Comparison of ENCODE assay signal across 7 mouse cellular contexts in the genomic region with DNA sequence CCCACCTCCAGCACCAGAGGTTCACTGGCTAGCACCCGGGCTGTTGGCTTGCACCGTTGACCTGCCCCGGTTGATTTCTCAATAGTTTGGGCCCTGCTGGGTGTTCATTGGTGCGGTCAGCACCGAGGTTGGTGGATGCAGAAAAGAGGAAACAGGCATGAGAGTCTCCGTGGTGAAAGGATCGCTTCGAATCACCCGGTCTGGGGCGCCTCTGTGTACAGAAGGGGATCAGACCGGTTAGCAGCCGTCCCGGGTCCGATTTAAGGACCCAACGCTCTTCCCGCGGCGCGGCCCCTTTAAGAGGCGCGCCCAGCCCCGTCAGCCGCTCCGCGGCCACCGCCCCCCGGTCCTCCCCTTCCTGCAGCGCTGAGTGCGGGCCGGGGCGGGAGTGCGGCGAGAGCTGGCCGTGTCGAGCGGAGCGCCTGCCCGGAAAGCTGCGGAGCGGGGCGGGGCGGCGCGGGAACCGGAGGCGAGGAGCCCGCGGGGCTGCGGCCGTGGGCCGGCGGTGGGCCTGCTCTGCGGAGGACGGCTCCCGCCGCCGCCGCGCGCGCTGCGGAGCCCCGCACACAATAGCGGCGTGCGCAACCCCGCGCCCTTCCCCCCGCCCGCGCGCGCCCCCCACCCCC. TPM values are rescaled to one million over a fixed set of nuclear protein-coding genes. Genes with fewer than 3 reads are reported as not detected.
DNase-seq lines count a peak whose midpoint lies in the region; ATAC-seq and TF ChIP-seq lines count a peak whose summit lies in the region.

A gene (plus strand): TSS at position 376 of the 626 bp plus-strand sequence.

- WGBS in intestine, postnatal 0 days, result 1% methylated on average over 38 of the region's 73 CpGs
- under 1% methylated on average over 29 of the region's 73 CpGs for WGBS in limb, embryonic 13.5 days
- under 1% methylated on average over 60 of the region's 73 CpGs for WGBS in midbrain, embryonic 15.5 days

- H3K27me3 ChIP-seq in intestine, postnatal 0 days (replicated peaks; ENCODE audit: control insufficient read depth, insufficient read depth, low read length), result no peaks in the 10 kb centered on the region
- H3K27me3 ChIP-seq in limb, embryonic 13.5 days, result no peaks in the 10 kb centered on the region
- no peaks in the 10 kb centered on the region for H3K27me3 ChIP-seq in midbrain, embryonic 15.5 days (replicated peaks)

- H3K27ac ChIP-seq in cortical plate, adult 2 months (ENCODE audit: insufficient read depth, low read length), result peak within 1 kb of the TSS; percentile 7; the same call in 1 of the 2 replicates
- peak within 1 kb of the TSS; percentile 21; the same call in 1 of the 2 replicates for H3K27ac ChIP-seq in intestine, postnatal 0 days (ENCODE audit: low read depth, low read length)
- peak within 1 kb of the TSS; percentile 58; the same call in 1 of the 2 replicates for H3K27ac ChIP-seq in limb, embryonic 13.5 days
- H3K27ac ChIP-seq in midbrain, embryonic 15.5 days, result peak within 1 kb of the TSS; percentile 94

- H3K36me3 ChIP-seq in intestine, postnatal 0 days (ENCODE audit: control insufficient read depth, insufficient read depth), result no peaks in the 10 kb centered on the region
- peaks cover 12% of the 10 kb centered on the region for H3K36me3 ChIP-seq in limb, embryonic 13.5 days
- no peaks in the 10 kb centered on the region for H3K36me3 ChIP-seq in midbrain, embryonic 15.5 days (replicated peaks)

- peak within 1 kb of the TSS; percentile 73 for H3K4me3 ChIP-seq in cortical plate, adult 2 months (ENCODE audit: insufficient read depth, low read length)
- H3K4me3 ChIP-seq in intestine, postnatal 0 days (ENCODE audit: low read depth, low read length), result peak within 1 kb of the TSS; percentile 81
- peak within 1 kb of the TSS; percentile 89 for H3K4me3 ChIP-seq in limb, embryonic 13.5 days
- peak within 1 kb of the TSS; percentile 73 for H3K4me3 ChIP-seq in midbrain, embryonic 15.5 days

- no peak for TF ChIP-seq CTCF in cortical plate, adult 2 months (IDR thresholded peaks at IDR 0.05; ENCODE audit: extremely low read depth, insufficient read depth, low read length)
- TF ChIP-seq CTCF in intestine, postnatal 0 days (IDR thresholded peaks at IDR 0.05; ENCODE audit: low read depth), result no peak

- ATAC-seq in intestine, postnatal 0 days, result peak; percentile 78
- peak; percentile 91 for ATAC-seq in limb, embryonic 13.5 days (ENCODE audit: low FRiP score, low read depth)
- peak; percentile 84 for ATAC-seq in midbrain, embryonic 15.5 days (replicated peaks)

- peak; percentile 35; the same call in 1 of the 2 replicates for TF ChIP-seq POLR2A in cortical plate, adult 2 months (IDR thresholded peaks at IDR 0.05; ENCODE audit: extremely low read depth, insufficient read depth, low read length)

- DNase-seq in adrenal gland, adult (ENCODE audit: inconsistent age in 2 of 2, low spot score in 1 of 2), result peak; percentile 86 to 94
- no peak for DNase-seq in gonadal fat pad, adult 2 months (ENCODE audit: low read depth)
- peak; percentile 59 to 75 for DNase-seq in spleen, adult 18-20 months

- peak within 1 kb of the TSS; percentile 78 for H3K9ac ChIP-seq in intestine, postnatal 0 days (ENCODE audit: low read depth, low read length)
- peak within 1 kb of the TSS; percentile 86 for H3K9ac ChIP-seq in limb, embryonic 13.5 days
- H3K9ac ChIP-seq in midbrain, embryonic 15.5 days, result peak within 1 kb of the TSS; percentile 89

- peaks cover 6% of the 10 kb centered on the region; the same call in 1 of the 2 replicates for H3K4me1 ChIP-seq in cortical plate, adult 2 months (ENCODE audit: control insufficient read depth, insufficient read depth, low read length)
- H3K4me1 ChIP-seq in intestine, postnatal 0 days (replicated peaks; ENCODE audit: control insufficient read depth, insufficient read depth, low read length), result peaks cover 14% of the 10 kb centered on the region
- peaks cover 48% of the 10 kb centered on the region for H3K4me1 ChIP-seq in limb, embryonic 13.5 days
- H3K4me1 ChIP-seq in midbrain, embryonic 15.5 days, result peaks cover 67% of the 10 kb centered on the region

- no peaks in the 10 kb centered on the region for H3K9me3 ChIP-seq in intestine, postnatal 0 days (ENCODE audit: control insufficient read depth)
- H3K9me3 ChIP-seq in limb, embryonic 13.5 days, result no peaks in the 10 kb centered on the region
- no peaks in the 10 kb centered on the region for H3K9me3 ChIP-seq in midbrain, embryonic 15.5 days

- H3K4me2 ChIP-seq in intestine, postnatal 0 days (replicated peaks; ENCODE audit: low read depth), result peak within 1 kb of the TSS; percentile 81
- H3K4me2 ChIP-seq in limb, embryonic 13.5 days (replicated peaks), result peak within 1 kb of the TSS; percentile 97
- peak within 1 kb of the TSS; percentile 84 for H3K4me2 ChIP-seq in midbrain, embryonic 15.5 days

RNA-seq across cellular contexts. Expression of the gene that starts here (rescaled TPM):
- 67.3 and 78.1 TPM in 2 replicates for polyA plus RNA-seq in cortical plate, adult 2 months (2012; rRNA removed)
- polyA plus RNA-seq in gonadal fat pad, adult 2 months (2012; rRNA removed), result 23.2 and 30.1 TPM in 2 replicates
- 26.7 and 36.2 TPM in 2 replicates for polyA plus RNA-seq in intestine, postnatal 0 days (2015; fragmentation: Nextera tagmentation; extraction: Ambion mirVana)
- 7.7 and 9.1 TPM in 2 replicates for polyA plus RNA-seq in limb, embryonic 13.5 days (2015; fragmentation: Nextera tagmentation; extraction: Ambion mirVana)
- polyA plus RNA-seq in midbrain, embryonic 15.5 days (2015; fragmentation: Nextera tagmentation; extraction: Ambion mirVana), result 17.9 and 19.2 TPM in 2 replicates

Comparison
In these comparisons a context has a peak if more than half of its experiments do, and no peak if none do; other contexts are left out.
1. H3K27ac ChIP-seq: peak in every context shown above with its lines; median percentile 94 in midbrain, embryonic 15.5 days; 58 in limb, embryonic 13.5 days; 21 in intestine, postnatal 0 days; 7 in cortical plate, adult 2 months.